Mouse (Mus musculus): ENCODE data around the gene Kcnip4.

GRCm38 (mm10) chr5:48511357-48511756 lies 1013.4 kb downstream of the Kcnip4 start:
- TF ChIP-seq CTCF (IDR thresholded peaks at IDR 0.05; ENCODE audit: insufficient read depth, low read length), result no peak
- TF ChIP-seq POLR2A (IDR thresholded peaks at IDR 0.05; ENCODE audit: borderline replicate concordance, extremely low read depth, low read depth, low read length), result no peak

Measured in lung, adult 2 months (tissue).